Mouse (Mus musculus): ENCODE measurements around the gene Flnc. TPM values are rescaled to one million over a fixed set of nuclear protein-coding genes. Genes with fewer than 3 reads are reported as not detected.
A peak's percentile ranks its signal among the peaks of the same experiment; 100 is the strongest.

Gene Flnc
- total RNA-seq, 2 experiments from 2014 or later: 403 to 438 TPM

- intact Hi-C loops (cut with DNase I): no loop called here
These were observed 4.9 kb upstream of the Flnc start for GRCm38 (mm10) chr6:29428171-29428570.

DNA sequence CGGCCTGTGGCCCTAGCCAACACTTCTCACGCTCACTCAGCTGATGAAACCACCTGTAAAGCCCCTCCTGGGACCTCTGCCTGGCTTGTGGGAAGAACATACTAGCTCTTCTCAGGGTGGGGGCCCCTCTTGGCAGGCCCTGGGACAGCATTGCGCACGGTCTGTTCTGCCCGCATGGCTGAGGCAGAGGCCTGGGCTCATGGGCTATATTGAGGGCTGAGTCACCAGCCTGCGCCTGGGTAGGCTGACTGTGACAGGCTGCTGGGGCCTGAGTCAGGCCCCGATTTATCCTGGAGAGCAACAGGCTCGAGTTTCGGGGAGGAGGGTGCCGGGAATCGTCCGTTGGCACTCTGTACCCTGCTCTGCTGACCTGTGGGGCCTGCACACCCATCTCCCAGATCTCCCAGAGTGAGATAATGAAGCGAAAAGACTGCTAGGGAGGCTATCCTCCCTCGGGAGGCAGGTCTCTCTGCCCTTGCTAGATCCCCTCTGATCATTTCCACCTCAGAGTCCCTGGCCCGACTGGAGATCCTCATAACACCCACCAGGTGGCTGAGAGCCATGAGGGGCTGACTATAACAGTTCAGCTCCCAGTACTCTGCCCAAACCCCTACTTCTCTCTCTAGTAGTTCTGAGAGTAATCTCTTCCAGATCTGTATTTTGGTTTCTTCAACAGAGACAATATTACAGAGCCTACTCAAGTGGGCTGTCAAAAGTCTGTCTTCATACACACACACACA, 2.2 kb upstream of the Flnc start:
- DNase-seq: peak; percentile 43 to 66
- intact Hi-C loops (cut with DNase I): no loop called here

More at GRCm38 (mm10) chr6:29428171-29428570, 4.9 kb upstream of the Flnc start:
- no peak for DNase-seq

- intact Hi-C loops (cut with DNase I): no loop called here
- DNase-seq: peak; percentile 38 to 42
These were observed 1.6 kb upstream of the Flnc start for GRCm38 (mm10) chr6:29431473-29431872.

DNA sequence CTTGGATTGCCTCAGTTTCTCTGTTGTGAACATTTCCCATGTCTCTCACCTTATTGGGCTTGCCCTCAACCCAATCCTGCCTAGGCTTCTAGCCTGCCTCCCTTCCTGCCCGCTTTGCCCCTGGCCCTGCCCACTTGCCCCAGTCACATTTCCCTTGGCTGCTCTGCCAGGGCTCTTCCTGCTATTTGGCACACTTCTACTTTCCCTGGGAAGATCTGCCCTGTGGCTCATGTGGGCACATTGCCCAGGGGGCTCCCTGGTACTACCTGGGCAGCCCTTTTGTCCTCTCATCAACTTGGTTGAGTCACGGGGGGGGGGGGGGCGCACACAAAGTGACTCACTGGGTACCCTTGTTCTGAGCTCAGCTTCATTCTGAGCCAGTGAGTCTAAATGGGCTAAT, 900 bp upstream of the Flnc start:
- peak in 1 of 2 experiments; percentile 24 for DNase-seq
- intact Hi-C loops (cut with DNase I): no loop called here

GRCm38 (mm10) chr6:29432676-29433037, 399 bp upstream of the Flnc start:
- intact Hi-C loops (cut with DNase I): no loop called here

GRCm38 (mm10) chr6:29433804-29434795, 1.0 kb downstream of the Flnc start:
- DNase-seq: peak; percentile 68 to 72
- intact Hi-C loops (cut with DNase I): no loop called here

More at GRCm38 (mm10) chr6:29432676-29433037, 399 bp upstream of the Flnc start:
- DNase-seq: no peak

DNA sequence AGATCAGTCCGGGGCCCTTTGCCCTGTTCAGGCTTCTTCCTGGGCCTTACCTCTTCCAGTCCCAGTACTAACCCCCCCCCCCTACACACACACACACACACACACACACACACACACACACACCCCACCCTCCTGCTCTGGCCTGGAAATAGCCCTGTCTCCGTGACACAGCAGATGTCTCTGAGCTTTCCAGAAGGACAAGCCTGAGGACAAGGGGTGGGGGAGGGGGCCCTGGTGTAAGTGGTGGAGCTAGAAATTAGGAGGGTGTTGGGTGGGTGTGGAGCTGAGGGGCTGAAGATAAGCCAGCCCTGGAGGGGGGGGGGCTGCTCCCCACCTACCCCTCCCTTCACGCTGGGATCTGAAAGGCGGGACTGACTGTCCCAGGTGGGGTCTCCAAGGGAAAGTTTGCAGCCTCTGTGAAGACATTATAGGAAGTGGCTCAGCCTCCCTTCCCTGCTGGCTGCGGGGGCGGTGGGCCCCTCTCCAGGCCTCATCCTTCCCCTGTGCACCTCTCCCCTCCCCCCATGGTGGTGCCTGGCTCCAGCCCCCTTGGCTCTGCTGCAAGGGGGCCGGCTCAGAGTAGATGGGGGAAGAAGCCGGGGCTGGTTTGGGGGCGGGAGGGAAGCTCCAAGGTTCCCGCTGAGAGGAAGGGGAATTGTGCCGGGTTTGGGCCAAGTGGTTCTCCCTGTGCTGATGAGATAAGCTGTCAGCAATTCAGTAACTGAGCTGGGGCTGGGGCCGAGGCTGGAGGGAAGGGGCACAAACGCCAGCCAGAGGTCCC, 2.0 kb downstream of the Flnc start:
- intact Hi-C loops (cut with DNase I): no loop called here
- peak; percentile 58 for DNase-seq

DNA sequence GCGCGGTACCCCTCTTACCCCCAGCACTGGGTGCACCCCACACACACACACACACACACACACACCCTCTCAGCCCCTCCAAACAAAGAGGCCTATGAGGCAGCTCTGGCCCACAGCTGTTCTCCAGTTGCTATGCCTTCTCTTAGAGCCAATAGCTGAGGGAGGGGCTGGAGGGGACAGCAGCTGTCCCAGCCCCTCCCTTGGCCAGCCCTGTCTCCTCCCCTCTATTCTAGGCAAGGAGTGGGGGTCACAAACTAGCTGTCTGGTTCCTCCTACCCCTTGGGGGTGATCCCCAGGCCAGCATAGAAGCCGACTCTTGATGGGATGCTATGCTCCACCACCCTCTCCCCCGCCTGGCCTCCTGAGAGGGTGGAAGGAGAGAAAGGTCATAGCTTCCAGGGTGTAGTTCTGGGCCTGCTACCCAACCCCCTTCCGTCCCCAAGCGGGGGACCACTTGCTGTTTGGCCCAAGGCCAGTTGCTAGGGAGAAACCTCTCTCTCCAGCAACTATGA, 2.9 kb downstream of the Flnc start:
- DNase-seq: peak; percentile 32 to 45
- intact Hi-C loops (cut with DNase I): no loop called here

DNA sequence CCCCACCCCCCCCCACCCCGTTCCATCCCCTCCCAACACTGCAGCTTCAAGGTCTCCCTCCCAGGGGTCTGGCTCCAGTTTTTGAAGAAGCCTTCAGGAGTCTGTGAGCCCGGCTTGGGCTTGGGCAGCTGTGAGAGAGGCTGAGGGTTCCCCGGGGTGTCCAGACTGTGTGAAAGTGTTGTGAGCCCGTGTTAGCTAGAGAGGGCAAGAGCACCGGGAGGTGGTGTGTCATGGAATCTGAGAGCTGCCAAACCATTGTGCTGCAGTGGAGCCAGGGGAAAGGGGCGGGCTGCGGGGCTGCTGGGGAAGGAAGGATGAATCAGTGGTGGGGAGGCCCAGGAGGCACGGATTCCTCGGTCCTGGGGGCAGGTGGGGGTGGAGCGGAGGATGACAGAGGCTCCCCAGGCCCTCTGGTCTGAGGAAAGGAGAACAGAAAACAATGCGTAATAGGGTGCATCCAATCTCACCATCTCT, 3.4 kb downstream of the Flnc start:
- intact Hi-C loops (cut with DNase I): no loop called here
- peak; percentile 55 to 62 for DNase-seq

- intact Hi-C loops (cut with DNase I): no loop called here
- DNase-seq: peak; percentile 47 to 63
These were observed 6.2 kb downstream of the Flnc start for GRCm38 (mm10) chr6:29439251-29439650.

GRCm38 (mm10) chr6:29439789-29440188, 6.7 kb downstream of the Flnc start:
- DNase-seq: no peak
- intact Hi-C loops (cut with DNase I): no loop called here

GRCm38 (mm10) chr6:29444773-29445172, 11.7 kb downstream of the Flnc start:
- DNase-seq: peak in 1 of 2 experiments; percentile 37
- intact Hi-C loops (cut with DNase I): no loop called here

DNA sequence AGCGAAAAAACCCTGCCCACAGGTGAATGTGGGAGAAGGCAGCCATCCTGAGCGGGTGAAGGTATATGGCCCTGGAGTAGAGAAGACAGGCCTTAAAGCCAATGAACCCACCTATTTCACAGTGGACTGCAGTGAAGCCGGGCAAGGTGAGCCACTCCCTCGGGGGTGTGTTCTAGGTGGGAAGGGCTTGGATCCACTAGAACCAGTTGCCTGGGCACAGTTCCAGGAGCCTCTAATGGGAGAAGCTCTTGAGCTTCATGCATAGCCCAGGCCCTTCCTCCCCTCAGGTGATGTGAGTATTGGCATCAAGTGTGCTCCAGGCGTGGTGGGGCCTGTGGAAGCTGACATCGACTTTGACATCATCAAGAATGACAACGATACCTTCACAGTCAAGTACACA, 12.3 kb downstream of the Flnc start:
- intact Hi-C loops (cut with DNase I): no loop called here
- peak in 1 of 2 experiments; percentile 13 for DNase-seq

DNA sequence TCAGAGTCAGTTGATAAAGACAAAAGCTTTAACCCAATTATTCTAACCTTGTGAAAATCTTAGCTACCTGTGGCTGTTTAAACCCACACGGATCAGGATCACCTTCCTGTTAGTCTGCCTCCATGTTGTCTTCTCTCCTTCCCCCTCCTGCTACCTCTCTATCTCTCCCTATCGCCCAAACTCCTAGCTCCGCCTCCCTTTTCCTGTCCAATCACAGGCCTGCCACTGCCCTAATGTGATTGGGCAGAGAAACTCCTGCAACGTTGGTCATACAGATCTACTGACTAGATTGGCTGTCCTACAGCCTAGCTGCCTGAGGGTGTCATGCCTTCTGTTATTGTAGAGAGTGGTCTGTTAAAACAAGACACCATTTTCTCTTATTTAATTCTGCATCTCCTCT, 16.8 kb downstream of the Flnc start:
- intact Hi-C loops (cut with DNase I): no loop called here
- DNase-seq: no peak

DNA sequence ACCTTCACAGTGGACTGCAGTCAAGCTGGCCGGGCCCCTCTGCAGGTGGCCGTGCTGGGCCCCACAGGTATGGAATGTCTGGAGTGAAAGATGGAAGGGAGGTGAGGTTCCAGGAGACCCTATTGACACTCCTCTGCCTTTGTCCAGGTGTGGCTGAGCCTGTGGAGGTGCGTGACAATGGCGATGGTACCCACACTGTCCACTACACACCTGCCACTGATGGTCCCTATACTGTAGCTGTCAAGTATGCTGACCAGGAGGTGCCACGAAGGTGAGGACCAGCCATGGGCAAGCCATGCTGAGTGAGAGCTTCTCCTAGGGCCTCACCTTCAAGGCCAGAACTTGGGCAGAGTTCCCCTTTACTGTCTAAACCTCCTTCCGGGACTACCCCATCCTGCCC, 17.6 kb downstream of the Flnc start:
- no peak for DNase-seq
- intact Hi-C loops (cut with DNase I): no loop called here

DNA sequence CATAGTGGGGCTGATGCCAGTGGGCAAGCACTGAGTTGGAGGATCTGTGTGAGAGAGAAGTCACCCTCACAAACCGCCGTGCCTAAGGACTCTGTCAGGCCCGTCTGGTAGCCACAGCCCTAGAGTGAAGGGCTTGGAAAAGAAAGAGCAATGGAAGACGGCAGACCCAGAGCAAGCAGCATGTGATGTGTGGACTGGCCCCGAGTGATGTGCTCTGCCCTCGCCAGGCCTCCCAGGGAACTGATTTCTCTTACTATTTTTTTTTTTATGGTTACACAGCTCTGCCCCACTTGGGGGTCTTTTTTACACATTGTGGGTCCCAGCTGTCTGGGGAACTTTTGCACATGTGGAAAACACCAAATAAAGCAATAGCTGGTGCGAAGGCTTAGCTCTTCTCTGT, 28.4 kb downstream of the Flnc start:
- intact Hi-C loops (cut with DNase I): no loop called here

DNA sequence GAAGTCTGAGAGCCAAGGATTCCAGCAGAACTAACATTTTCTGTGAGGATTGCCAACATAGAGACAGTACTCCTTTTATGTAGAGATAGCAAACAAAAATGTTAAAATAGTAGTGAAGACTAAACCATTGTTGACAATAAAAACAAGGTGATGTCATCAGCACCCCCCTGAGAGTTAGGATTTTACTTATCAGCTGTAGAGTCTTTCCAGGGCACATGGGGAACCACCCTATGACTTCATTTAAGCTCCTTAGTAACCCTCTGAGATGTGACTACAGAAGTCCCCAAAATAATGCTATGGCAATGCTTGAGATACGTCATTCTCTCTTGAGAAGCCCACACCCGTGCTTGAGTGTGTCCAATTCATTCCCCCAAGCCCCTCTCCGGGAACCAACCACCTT, 30.3 kb downstream of the Flnc start:
- intact Hi-C loops (cut with DNase I): no loop called here

More for the DNA sequence above, 28.4 kb downstream of the Flnc start:
- no peak for DNase-seq

GRCm38 (mm10) chr6:29467583-29468354, 34.7 kb downstream of the Flnc start, which contains the start of gene Atp6v1f:
Gene Atp6v1f (plus strand): TSS chr6:29467718.
- intact Hi-C loops (cut with DNase I): no loop called here
- peak; percentile 84 to 89 for DNase-seq

More for the DNA sequence above, 30.3 kb downstream of the Flnc start:
- no peak for DNase-seq

DNA sequence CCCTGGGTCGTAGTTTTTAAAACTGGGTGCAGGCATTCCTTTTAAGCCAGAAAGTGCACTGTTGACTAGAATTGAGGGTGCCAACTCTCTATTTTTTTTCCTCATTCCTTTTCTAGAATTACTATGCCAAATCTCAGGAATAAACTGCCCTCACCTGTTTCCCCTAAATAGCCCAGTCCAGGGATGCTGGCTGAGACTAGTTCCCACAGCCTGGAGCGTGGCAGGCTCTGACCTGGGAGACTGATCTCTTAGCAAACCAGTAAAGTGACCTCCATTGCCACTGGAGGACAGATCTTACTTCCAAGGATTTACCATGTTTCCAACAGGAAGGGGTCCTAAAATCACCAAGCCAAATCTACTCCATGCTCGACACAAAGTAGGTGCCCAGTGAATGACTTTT, 35.8 kb downstream of the Flnc start:
- intact Hi-C loops (cut with DNase I): no loop called here
- DNase-seq: no peak

Data from gastrocnemius, postnatal 36 days (tissue).